Mouse (Mus musculus) embryonic fibroblast, embryonic 13.5 days (primary cell): ENCODE measurements around the gene Scgb1b30.

Experiments
- CTCF ChIP-seq: IDR thresholded peaks from 2 replicates; pipeline ENCODE4 v1.5.1; 2011; ENCODE audit warnings: mild to moderate bottlenecking, control low read depth, low read length, moderate library complexity, borderline replicate concordance; ENCODE audit not compliant: insufficient read depth
- POLR2A ChIP-seq: IDR thresholded peaks from 2 replicates; pipeline ENCODE4 v1.6.1; 2011; ENCODE audit warnings: low read depth, mild to moderate bottlenecking, control low read depth, low read length, moderate library complexity

DNA sequence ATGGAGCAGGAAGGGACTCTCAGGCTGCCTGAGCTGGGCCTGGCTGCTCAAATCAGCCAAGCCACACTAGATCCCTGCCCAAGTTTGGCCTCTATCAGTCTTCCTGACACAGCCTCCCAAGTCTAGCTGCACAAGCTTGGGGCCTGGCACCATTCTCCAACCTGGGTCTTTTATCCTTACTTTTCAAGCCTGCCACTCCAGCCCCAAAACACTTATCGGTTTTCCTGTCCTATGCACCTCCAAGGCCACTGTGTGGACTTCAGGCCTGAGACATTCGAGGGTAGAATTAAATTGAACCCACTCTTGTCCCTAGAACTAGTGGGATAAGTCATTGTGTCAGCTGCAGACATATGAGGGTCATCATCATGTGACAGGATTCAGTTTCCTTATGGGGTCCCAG lies 4.8 kb downstream of the Scgb1b30 start:
- TF ChIP-seq POLR2A (no peak), CTCF (no peak)
